Comparison of ENCODE assay signal across 26 mouse cellular contexts in genomic region chr1:153361926-153362325, GRCm38 (mm10).
"Had no signal": no experiment of that assay in that cellular context is flagged by ENCODE, and none has a peak within 500 bp of the region (broad histone marks: within the 10 kb centered on the region; RNA-seq: fewer than 3 reads in every experiment).

No protein-coding gene starts in this region.

- H3K27me3 ChIP-seq: heart, embryonic 13.5 days; heart, embryonic 15.5 days; hindbrain, embryonic 13.5 days; hindbrain, embryonic 15.5 days; intestine, embryonic 15.5 days; kidney, embryonic 15.5 days; limb, embryonic 12.5 days; liver, embryonic 13.5 days had no signal

- ATAC-seq: hindbrain, postnatal 0 days; intestine, embryonic 15.5 days had no signal

- H3K27ac ChIP-seq: heart, embryonic 10.5 days; heart, embryonic 13.5 days; heart, embryonic 15.5 days; hindbrain, embryonic 13.5 days; hindbrain, embryonic 15.5 days; hindbrain, postnatal 0 days; intestine, embryonic 15.5 days; kidney, embryonic 15.5 days; kidney, postnatal 0 days; limb, embryonic 10.5 days; limb, embryonic 12.5 days; liver, embryonic 13.5 days had no signal

- DNase-seq: gastrocnemius, postnatal 14 days; gastrocnemius, postnatal 36 days; heart, adult 18-20 months; heart, postnatal 14 days; heart, postnatal 36 days; kidney, adult 11 months; kidney, adult 2 months; kidney, adult 9 months; kidney, postnatal 14 days; kidney, postnatal 36 days; layer of hippocampus, adult 9-11 months; layer of hippocampus, postnatal 36 days; liver; liver, embryonic 13.5 days had no signal

- H3K4me3 ChIP-seq: heart, embryonic 10.5 days; heart, embryonic 13.5 days; heart, embryonic 15.5 days; hindbrain, embryonic 13.5 days; hindbrain, embryonic 15.5 days; intestine, embryonic 15.5 days; kidney, embryonic 15.5 days; limb, embryonic 10.5 days; limb, embryonic 12.5 days; liver, embryonic 13.5 days had no signal

- H3K36me3 ChIP-seq: heart, embryonic 10.5 days; heart, embryonic 13.5 days; heart, embryonic 15.5 days; hindbrain, embryonic 13.5 days; hindbrain, embryonic 15.5 days; intestine, embryonic 15.5 days; kidney, embryonic 15.5 days; limb, embryonic 10.5 days; limb, embryonic 12.5 days; liver, embryonic 13.5 days had no signal

- H3K4me2 ChIP-seq: heart, embryonic 13.5 days; heart, embryonic 15.5 days; hindbrain, embryonic 13.5 days; hindbrain, embryonic 15.5 days; intestine, embryonic 15.5 days; kidney, embryonic 15.5 days; limb, embryonic 12.5 days; liver, embryonic 11.5 days; liver, embryonic 13.5 days had no signal

- H3K9ac ChIP-seq: heart, embryonic 13.5 days; heart, embryonic 15.5 days; hindbrain, embryonic 13.5 days; hindbrain, embryonic 15.5 days; intestine, embryonic 15.5 days; kidney, embryonic 15.5 days; limb, embryonic 12.5 days; liver, embryonic 13.5 days had no signal

- H3K9me3 ChIP-seq: heart, embryonic 10.5 days; heart, embryonic 15.5 days; hindbrain, embryonic 13.5 days; hindbrain, embryonic 15.5 days; intestine, embryonic 15.5 days; kidney, embryonic 15.5 days; limb, embryonic 10.5 days; limb, embryonic 12.5 days; liver, embryonic 13.5 days had no signal

- H3K4me1 ChIP-seq: heart, embryonic 13.5 days; heart, embryonic 15.5 days; hindbrain, embryonic 13.5 days; hindbrain, embryonic 15.5 days; intestine, embryonic 15.5 days; kidney, embryonic 15.5 days; limb, embryonic 10.5 days; limb, embryonic 12.5 days; liver, embryonic 13.5 days had no signal
